Mouse (Mus musculus) adrenal gland, postnatal 10 days (tissue): ENCODE results near the gene Spryd3. TPM values are rescaled to one million over a fixed set of nuclear protein-coding genes. Genes with fewer than 3 reads are reported as not detected.
A peak's percentile ranks its signal among the peaks of the same experiment; 100 is the strongest.

Experiments
- DNase-seq: peaks from one replicate; pipeline ENCODE4 v3.0.0; 2021; ENCODE audit warnings: mixed read lengths
- total RNA-seq, 2 experiments: library from RNA; stranded (reverse); gene quantifications; 2 replicates each; pipeline ENCODE4 v1.2.3; 2021

Gene Spryd3
- total RNA-seq, 2 experiments from 2014 or later, result 27.4 to 31.5 TPM

GRCm38 (mm10) chr15:102113674-102114073 is 22.4 kb downstream of the Spryd3 start:
- no peak for DNase-seq

GRCm38 (mm10) chr15:102112827-102113226 is 23.2 kb downstream of the Spryd3 start:
- DNase-seq, result no peak

DNA sequence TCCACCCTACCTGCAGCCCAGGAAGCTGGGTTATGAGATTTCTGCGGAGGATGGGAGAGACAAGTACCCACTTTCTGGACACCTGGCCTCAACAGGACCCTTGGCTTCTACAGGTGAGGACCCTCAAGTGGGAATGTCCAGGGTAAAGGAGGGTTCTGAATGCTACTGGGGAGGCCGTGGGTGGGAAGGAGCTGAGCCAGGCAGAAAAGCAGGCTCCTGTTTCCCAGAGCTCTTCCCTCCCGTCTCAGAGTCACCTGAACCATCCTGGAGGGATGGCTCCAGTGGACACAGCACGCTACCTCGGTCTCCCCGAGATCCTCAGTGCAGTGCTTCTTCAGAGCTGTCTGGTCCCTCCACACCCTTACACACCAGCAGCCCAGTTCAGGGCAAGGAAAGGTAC is 23.9 kb downstream of the Spryd3 start:
- DNase-seq, result no peak

GRCm38 (mm10) chr15:102111495-102111829 is 24.6 kb downstream of the Spryd3 start:
- no peak for DNase-seq

- no peak for DNase-seq
Observed at GRCm38 (mm10) chr15:102110701-102111494, 25.1 kb downstream of the Spryd3 start.

DNA sequence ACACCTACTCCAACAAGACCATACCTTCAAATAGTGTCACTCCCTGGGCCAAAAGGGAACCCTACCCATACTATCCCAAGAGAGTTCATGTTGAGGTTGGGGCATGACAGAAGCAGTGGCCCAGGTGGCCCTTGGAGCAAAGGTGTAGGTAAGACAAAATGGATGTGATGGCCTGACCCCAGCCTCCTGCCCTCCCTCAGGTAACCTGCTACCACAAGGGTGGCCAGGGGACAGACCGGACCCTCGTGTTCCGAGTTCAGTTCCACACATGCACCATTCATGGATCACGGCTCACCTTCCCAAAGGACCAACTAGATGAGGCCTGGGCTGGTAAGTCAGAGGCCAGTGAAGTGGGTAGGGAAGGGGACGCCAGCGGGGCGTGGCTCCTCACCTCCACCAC is 25.8 kb downstream of the Spryd3 start:
- no peak for DNase-seq

- DNase-seq, result peak; percentile 85
Observed at GRCm38 (mm10) chr15:102108651-102109525, 27.1 kb downstream of the Spryd3 start.

GRCm38 (mm10) chr15:102107689-102108573 is 28.1 kb downstream of the Spryd3 start:
- DNase-seq, result peak; percentile 80

DNA sequence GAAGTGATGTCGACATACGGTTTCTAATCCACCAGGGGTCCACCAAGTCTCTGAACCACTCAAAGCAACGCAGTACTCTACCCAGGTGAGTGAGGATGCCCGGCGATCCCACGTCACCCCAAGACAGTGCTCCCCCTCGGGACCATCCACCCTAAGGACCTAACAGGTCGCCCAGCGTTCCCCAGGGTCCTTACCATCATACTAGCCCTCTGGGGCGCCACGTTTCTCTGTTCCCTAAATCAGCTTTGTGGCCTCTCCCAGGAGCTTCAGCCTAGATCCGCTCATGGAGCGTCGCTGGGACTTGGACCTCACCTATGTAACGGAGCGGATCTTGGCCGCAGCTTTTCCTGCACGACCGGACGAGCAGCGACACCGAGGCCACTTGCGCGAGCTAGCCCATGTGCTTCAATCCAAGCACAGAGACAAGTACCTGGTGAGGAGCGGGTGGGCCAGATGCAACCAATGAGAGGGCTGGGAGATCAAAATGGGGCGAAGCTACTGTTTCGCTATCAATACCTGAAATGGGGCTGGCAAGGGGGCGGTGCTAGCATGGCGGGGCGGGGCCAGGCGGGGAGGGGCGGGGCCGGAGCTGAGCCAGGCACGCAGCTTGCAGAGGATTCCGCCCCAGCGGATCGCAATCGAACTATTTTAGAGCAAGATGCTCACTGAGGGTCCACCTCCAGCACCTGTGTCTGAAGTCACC is 29.1 kb downstream of the Spryd3 start:
- no peak for DNase-seq

DNA sequence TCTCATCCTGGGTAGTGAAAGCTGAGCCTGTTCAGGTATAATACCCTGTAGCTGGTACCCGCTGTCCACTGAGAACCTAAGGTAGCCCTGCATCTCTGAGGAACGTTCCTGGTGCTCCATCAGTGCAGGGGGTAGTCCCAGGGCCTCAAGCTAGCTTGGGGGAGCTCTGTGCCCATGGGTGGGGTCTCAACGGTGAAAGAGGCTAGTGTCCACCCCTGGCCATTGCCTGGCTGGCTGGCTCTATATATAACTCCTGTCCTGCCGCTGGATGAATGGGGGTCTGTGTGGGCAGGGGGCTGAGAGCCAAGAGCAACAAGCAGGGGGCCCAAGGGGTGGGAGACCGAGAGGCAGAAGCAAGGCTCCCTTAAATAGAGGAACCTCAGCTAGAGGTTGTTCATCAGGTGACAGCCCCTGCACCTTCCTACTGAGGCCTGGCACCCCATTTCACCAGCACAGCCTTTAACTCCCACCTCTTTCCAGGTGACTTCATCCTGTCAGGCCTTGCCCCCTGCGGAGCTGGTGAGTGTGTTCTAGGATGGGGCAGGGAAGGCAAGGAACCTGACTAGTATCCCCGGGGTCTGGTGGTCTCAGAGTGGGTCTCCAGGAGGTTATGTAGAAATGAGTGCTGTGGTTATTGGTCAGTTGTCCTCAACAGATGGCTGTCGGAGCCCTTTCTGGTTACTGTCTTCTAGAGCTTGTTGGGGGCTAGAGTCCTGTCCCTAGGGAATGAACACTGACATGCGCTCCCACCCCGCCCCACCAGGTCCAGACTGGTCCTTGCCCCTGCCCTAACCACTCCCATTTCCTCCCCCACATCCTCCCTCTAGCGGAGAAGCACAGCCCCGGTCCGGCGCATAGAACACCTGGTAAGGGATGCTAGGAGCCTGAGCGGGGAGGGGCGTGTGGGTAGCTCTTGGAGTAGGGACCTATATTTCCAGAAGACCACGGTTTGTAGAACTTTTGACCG is 30.0 kb downstream of the Spryd3 start:
- DNase-seq, result no peak

- peak; percentile 85 for DNase-seq
Observed at GRCm38 (mm10) chr15:102105360-102105759, 30.7 kb downstream of the Spryd3 start.

- DNase-seq, result peak; percentile 83
Observed at GRCm38 (mm10) chr15:102103947-102104555, 32.0 kb downstream of the Spryd3 start.

- DNase-seq, result no peak
Observed at GRCm38 (mm10) chr15:102103371-102103946, 32.6 kb downstream of the Spryd3 start.

- peak; percentile 72 for DNase-seq
Observed at GRCm38 (mm10) chr15:102102548-102103121, 33.4 kb downstream of the Spryd3 start.

DNA sequence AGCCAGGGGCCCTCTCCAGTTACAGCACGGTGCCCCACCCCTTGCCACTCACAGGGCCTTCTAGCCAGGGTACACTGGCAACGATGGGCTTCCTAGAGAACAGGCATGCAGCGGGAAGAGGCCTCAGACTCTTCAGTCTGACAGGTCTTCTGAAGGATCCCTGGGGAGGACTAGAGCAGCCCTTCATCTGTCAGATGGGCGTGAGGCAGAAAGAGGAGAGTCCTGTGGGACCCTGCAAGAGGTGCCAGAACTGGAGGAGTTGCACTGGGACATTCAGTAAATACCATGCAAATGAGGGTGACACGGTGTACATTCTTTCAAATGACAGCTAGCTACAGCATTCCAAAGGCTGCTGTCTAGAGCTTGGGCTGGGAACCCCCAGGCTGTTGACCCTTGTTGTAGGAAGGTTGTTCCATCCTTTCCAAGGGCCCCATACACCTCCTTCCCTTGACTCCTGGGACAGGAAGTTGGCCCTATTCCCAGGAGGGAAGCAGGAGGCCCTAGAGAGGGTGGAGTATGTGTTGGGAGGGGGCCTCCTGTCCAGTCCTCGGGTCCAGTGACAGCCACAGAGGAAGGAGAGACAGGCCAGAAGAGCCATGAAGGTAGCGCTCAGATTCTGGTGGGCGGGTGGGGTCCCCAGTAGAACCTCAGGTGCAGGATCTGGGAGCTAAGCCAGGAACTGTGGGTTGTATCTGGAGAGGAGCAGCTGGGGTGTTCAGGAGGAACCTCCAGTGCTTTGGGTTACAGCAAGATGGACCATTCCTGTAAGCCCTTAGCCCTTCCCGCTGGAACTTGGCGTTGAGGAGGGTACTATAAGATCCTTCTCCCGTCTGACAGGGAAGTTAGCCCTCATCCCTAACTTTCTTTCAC is 34.1 kb downstream of the Spryd3 start:
- DNase-seq, result peak; percentile 68

DNA sequence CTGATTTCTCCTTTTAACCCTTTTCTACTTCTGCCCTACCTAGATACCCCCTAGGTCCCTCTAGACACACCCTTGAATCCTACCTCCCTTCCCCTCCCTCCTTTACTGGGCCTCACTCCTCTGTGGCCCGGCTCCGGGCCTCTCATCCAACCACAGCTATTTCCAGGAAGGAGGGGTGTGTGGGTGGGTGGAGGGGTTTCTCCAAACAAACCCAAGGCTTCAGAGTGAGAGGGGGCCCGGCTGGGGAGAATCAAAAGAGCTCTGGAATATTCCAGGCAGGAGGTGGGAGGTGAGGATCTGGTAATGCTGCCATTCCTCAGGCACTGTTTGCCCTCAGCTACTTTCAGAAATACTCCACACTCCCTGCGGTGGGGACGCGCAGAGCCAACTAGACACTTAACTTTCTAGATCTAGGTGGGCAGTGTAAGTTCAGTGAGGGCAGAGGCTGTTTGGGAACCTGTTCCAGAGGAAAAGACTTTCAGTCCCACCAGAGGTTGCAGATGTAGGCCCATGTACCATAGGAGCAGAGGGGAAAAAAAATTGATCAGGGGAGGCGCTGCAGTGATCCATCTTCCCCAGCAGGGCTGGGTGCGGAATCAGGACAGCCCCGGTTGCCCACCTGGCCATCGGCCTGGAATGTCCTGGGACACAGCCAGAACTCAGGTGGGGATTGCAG is 34.9 kb downstream of the Spryd3 start:
- peak; percentile 41 for DNase-seq

- DNase-seq, result peak; percentile 91
Observed at GRCm38 (mm10) chr15:102100161-102100981, 35.7 kb downstream of the Spryd3 start, which contains the start of gene Tns2. TSS of gene Tns2 (plus strand) at chr15:102100413.
